Mouse (Mus musculus) thymus, adult 2 months (tissue): Measurements from ENCODE around the gene Strbp.

Experiments
- CTCF ChIP-seq: fragments of 200-500 bp; IDR thresholded peaks from 2 replicates; pipeline ENCODE4 v1.5.1; 2012; ENCODE audit warnings: mild to moderate bottlenecking, control low read depth, low read length, moderate library complexity, borderline replicate concordance; ENCODE audit not compliant: control insufficient read depth, poor library complexity, insufficient read depth; ENCODE audit errors: extremely low read depth
- POLR2A ChIP-seq: fragments of 200-500 bp; IDR thresholded peaks from 2 replicates; pipeline ENCODE4 v1.6.1; 2012; ENCODE audit warnings: mild to moderate bottlenecking, low read length, control low read depth, moderate library complexity; ENCODE audit not compliant: control insufficient read depth, poor library complexity, insufficient read depth; ENCODE audit errors: extremely low read depth

GRCm38 (mm10) chr2:37451667-37452375, 251.8 kb downstream of the Strbp start:
- TF ChIP-seq CTCF (peak; percentile 36; the same call in 1 of the 2 replicates), POLR2A (peak; percentile 75; the same call in 1 of the 2 replicates)
